Mouse (Mus musculus) c-Kit-positive CD71-positive TER-119-positive erythroid progenitor cells, embryonic 14.5 days (primary cell): Measurements from ENCODE around the gene Unc45a.
"Not testable (repeated sequence)": the region's sequence is repeated elsewhere in the genome, so short reads cannot be mapped to it uniquely, and the experiment has no call there.

ENCODE experiments used
- DNase-seq: peaks from one replicate; pipeline ENCODE4 v3.0.0-alpha.2; 2013; ENCODE audit warnings: low spot score

Unc45a gene

GRCm38 (mm10) chr7:80325292-80325868 is 15.4 kb downstream of the Unc45a start:
- DNase-seq: no peak

DNA sequence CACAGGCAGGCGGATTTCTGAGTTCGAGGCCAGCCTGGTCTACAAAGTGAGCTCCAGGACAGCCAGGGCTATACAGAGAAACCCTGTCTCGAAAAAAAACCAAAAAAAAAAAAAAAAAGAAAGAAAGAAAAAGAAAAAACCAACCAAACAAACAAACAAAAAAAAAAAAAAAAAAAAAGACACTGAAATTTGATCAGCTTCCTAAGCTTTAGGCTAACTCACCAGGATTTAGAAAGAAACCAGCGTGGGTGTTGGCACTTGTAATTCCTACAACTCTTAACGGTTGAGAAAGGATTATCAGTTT is 16.0 kb downstream of the Unc45a start:
- DNase-seq: not testable (repeated sequence)

- peak; percentile 93 for DNase-seq
Measured at GRCm38 (mm10) chr7:80324043-80324815, 16.6 kb downstream of the Unc45a start, which contains the start of gene Rccd1. Gene Rccd1 (minus strand): TSS chr7:80324454.

- no peak for DNase-seq
Measured at GRCm38 (mm10) chr7:80323336-80323735, 17.5 kb downstream of the Unc45a start.

DNA sequence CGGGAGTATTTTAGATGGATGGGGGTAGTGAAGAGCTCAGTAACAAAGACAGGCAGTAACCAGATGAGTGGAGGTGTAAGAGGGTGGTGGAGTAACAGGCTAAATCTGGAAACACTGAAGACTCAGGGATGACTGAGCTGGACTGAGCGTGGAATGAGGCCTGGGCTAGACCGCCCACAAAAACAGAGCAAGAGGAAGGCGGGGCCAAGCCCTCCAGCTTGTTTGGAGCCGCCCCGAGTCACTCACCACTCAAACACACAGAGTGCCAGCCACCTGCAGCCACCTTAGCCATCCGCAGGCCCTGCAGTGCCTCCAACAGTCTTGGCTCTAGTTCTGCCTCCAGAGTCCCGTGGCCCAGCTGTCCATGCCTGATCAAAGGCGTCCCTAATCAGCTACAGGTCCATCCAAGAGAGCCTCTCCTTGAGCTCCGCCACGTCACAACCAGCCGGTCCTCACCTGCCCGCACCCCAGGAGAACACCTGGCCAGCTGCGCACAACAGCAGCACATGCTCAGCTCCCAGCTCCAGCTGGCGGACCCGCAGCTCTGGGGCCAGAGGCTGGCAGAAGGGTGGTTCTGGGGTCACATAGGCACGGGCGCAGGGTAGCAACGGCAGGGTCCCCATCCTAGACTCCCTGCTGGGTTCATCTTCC is 20.8 kb downstream of the Unc45a start:
- no peak for DNase-seq

DNA sequence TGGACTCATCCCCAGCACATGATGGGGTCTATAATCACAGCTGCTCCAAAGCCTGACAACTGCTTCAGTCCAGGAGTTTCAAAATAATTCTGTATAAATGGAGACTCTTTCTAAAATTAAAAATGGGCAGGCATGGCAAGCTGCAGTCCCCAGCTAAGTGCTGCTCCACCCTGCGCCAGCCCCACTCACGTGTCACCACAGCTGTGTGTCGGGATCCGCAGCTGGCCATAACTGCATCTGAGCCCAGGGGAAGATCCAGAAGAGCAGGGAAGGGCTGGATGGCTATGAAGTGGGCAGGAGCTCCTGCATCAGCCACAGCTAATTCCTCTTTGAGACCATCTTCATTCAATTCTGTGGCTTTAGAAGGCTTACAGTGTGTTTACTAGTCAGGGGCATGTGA is 22.1 kb downstream of the Unc45a start:
- DNase-seq: no peak

GRCm38 (mm10) chr7:80317439-80318115 is 23.2 kb downstream of the Unc45a start:
- DNase-seq: no peak

GRCm38 (mm10) chr7:80315733-80316132 is 25.1 kb downstream of the Unc45a start:
- DNase-seq: no peak

GRCm38 (mm10) chr7:80310771-80311170 is 30.0 kb downstream of the Unc45a start:
- no peak for DNase-seq

DNA sequence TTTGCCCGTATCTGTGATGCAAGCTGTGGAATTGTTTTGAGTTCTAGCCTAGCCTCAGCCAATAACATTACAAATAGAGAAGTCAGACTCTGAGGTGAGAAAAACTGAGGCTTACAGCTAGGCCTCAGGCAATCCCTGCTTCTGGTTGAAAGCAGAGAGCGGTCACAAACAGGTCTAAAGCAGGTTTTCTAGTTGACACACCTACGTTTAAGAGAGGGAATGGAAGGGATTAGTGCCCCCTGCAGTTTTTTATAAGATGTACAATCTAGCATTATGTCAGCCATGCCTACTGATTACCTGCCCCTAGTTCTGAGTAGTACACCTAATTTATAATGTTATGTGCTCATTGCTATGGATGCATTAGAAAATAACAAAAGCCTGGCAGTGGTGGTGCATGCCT is 33.0 kb downstream of the Unc45a start:
- DNase-seq: no peak

DNA sequence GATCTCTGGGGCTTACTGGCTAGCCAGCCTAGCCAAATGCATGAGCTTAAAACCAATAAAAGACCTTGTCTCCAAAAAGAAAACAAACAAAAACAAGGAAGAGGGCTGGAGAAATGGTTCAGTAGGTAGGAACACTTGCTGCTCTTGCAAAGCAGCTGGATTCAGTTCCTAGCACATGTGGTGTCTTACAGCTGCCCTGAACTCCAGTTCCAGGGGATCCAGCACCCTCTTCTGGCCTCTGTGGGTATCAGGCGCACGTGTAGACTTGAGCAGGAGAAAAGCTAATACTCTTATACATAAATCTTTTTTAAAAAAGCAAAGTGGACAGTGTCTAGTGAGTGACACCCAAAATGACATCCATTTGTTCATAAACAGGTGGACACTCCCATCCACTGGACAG is 39.3 kb downstream of the Unc45a start:
- no peak for DNase-seq

DNA sequence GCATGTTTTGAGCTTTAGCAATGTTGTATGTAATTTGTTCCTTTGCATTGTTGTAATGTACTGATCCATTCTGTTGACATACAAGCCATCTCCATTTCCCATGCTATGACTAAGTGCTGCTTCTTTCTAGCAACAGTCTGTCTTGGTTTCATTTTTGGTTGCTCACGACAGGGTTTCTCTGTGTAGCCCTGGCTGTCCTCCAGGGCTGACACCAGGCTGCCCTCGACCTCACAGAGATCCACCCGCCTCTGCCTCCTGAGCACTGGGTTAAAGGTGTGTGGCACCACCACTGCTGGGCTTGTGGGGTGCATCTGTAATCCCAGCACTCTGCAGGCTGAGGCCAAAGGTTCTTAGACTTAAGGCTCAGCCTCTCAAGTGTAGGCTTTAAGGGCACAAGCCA is 41.2 kb downstream of the Unc45a start:
- DNase-seq: no peak

- no peak for DNase-seq
Measured at GRCm38 (mm10) chr7:80298754-80299153, 42.1 kb downstream of the Unc45a start.

GRCm38 (mm10) chr7:80297041-80297440 is 43.8 kb downstream of the Unc45a start:
- no peak for DNase-seq

DNA sequence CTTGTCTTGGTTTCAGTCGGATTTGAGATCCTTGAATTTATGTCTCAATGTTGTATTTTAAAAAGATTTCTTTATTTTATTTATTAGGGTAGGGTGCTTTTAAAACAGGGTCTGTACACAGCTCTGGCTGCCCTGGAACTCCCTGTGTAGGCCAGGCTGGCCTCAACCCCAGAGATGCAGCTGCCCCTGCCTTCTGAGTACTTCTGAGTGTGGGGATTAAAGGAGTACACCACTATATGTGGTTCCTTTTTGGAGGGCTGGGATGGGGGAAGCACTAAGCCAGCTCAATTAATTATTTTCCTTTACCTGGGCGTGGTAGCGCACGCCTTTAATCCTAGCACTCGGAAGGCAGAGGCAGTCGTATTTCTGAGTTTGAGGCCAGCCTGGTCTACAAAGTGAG is 44.3 kb downstream of the Unc45a start:
- no peak for DNase-seq

- peak; percentile 35 for DNase-seq
Measured at GRCm38 (mm10) chr7:80294764-80295648, 45.8 kb downstream of the Unc45a start.

DNA sequence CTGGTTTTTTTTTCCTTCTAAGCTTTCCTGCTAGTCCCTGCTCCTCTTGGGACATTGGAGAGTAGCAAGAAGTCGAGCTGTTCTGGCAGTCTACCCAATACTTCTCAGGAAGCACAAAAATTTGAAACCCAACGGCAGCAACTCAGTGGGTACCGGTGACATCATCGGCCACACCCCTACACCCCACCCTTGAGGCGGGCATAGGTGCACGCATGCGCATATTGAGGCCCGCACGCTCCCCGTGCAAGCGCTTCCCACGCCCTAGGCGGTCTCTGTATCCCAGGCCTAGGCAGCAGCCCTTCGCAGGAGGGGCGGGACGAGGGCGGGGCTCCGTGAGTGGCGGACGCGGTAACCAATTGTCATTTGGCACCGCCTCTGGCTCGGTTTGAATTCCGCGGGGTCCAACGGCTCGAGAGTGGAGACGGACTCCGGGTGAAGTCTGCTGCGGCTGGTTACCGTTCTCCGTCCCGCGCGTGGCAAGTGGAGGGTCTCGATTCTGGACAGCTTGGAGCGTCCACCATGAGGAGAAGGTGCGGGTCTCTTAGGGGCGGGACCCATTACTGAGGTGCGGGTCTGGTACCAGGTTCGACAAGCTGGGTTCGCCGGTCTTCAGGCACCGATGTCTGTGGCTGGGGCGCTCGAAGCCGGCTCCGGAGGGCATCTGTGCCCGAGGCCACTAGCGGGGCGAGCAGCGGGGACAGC is 46.6 kb downstream of the Unc45a start, which contains the start of gene Prc1:
Gene Prc1 (plus strand): TSS at position 389 of the 702 bp plus-strand sequence.
- DNase-seq: peak; percentile 99

DNA sequence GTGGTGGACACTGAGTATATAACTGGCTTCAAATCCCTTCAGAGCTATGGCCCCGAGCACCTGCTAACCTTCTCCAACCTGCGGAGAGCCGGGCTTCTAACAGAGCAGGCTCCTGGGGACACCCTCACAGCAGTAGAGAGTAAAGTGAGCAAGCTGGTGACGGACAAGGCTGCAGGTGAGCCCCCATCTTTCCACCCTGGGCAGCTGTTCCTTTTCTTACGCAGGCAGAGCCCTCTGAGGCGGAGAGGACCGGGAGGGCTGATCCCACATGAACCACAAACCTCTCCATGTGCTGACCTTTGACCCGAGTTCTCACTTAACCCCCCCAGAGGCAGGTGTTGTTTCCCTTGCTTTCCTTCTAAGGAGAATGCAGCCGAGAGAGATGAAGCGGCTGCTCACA is 53.1 kb downstream of the Unc45a start:
- DNase-seq: no peak

- DNase-seq: no peak
Measured at GRCm38 (mm10) chr7:80285725-80286124, 55.1 kb downstream of the Unc45a start.

GRCm38 (mm10) chr7:80284391-80284790 is 56.4 kb downstream of the Unc45a start:
- no peak for DNase-seq
